Mouse (Mus musculus) hematopoietic stem cell, adult 5-6 weeks (primary cell): Measurements from ENCODE around the gene Tmed2. TPM values are rescaled to one million over a fixed set of nuclear protein-coding genes. Genes with fewer than 3 reads are reported as not detected.

Experiments used
- total RNA-seq: library from RNA; stranded (forward); fragments of 172-1452, 232-1000 nt; gene quantifications from 2 replicates; pipeline ENCODE4 v1.2.3, GENCODE M21; 2017

Gene Tmed2
- total RNA-seq, 1 experiment from 2014 or later, result 912 TPM

Other genes starting within 250 kb of the Tmed2 start
- gene Mphosph9, start 212.7 kb upstream of the Tmed2 start, total RNA-seq, result 27.8 and 41.0 TPM in 2 replicates
- gene 2810006K23Rik, start 212.6 kb upstream of the Tmed2 start, total RNA-seq, result 22.3 and 24.6 TPM in 2 replicates
- gene Cdk2ap1, start 177.6 kb upstream of the Tmed2 start, total RNA-seq, result 166 and 167 TPM in 2 replicates
- 233 and 245 TPM in 2 replicates for gene Sbno1, start 114.7 kb upstream of the Tmed2 start, total RNA-seq
- gene Kmt5a, start 100.8 kb upstream of the Tmed2 start, total RNA-seq, result 99.1 and 120 TPM in 2 replicates
- gene Rilpl2, start 62.3 kb upstream of the Tmed2 start, total RNA-seq, result 45.7 and 62.1 TPM in 2 replicates
- gene Snrnp35, start 57.6 kb upstream of the Tmed2 start, total RNA-seq, result 4.8 and 7.4 TPM in 2 replicates
- gene Rilpl1, start 9.3 kb upstream of the Tmed2 start, total RNA-seq, result 6.0 and 9.5 TPM in 2 replicates
- gene Ddx55, start 12.2 kb downstream of the Tmed2 start, total RNA-seq, result 16.0 and 16.4 TPM in 2 replicates
- 26.4 and 37.7 TPM in 2 replicates for gene Eif2b1, start 38.4 kb downstream of the Tmed2 start, total RNA-seq
- gene Gtf2h3, start 38.4 kb downstream of the Tmed2 start, total RNA-seq, result 53.2 and 80.4 TPM in 2 replicates
- 18.4 and 22.1 TPM in 2 replicates for gene Atp6v0a2, start 87.9 kb downstream of the Tmed2 start, total RNA-seq
- not detected in 2 replicates for gene Dnah10, start 184.4 kb downstream of the Tmed2 start, total RNA-seq